Mouse (Mus musculus): ENCODE data around the gene Pfkfb1. TPM values are rescaled to one million over a fixed set of nuclear protein-coding genes. Genes with fewer than 3 reads are reported as not detected.

Pfkfb1 gene
- total RNA-seq, 2 experiments from 2014 or later: 0.77 to 0.98 TPM

- no peak for DNase-seq (ENCODE audit: low spot score in 2 of 2)
These were observed 74.8 kb downstream of the Pfkfb1 start for GRCm38 (mm10) chrX:150662809-150663208.

GRCm38 (mm10) chrX:150677505-150677904 is 89.5 kb downstream of the Pfkfb1 start:
- DNase-seq (ENCODE audit: low spot score in 2 of 2): no peak

Small RNAs within 50 kb of the gene (microRNA-seq; reads per million reads assigned to microRNA genes)
- 0 reads per million in 2 experiments for gene Mir3620

Other genes with a start within 250 kb of the Pfkfb1 start
- gene Tmem29, start 129.1 kb upstream of the Pfkfb1 start, total RNA-seq (2021): 10 to 100 TPM; 35.4 to 39.0 TPM
- gene Alas2, start 40.9 kb upstream of the Pfkfb1 start, total RNA-seq (2021): 1 to 10 TPM; 3.8 to 6.7 TPM
- gene Apex2, start 1.6 kb downstream of the Pfkfb1 start, total RNA-seq (2021): 10 to 100 TPM; 10.3 to 10.8 TPM
- 100 to 1,000 TPM; 147 TPM for gene Tro, start 69.4 kb downstream of the Pfkfb1 start, total RNA-seq (2021)
- gene Maged2, start 226.1 kb downstream of the Pfkfb1 start, total RNA-seq (2021): 10 to 100 TPM; 46.7 to 54.0 TPM